Mouse (Mus musculus) megakaryocyte, embryonic 14.5 days (primary cell): ENCODE data around the gene Rpap3. TPM values are rescaled to one million over a fixed set of nuclear protein-coding genes. Genes with fewer than 3 reads are reported as not detected.
"Not testable (repeated sequence)": the region's sequence is repeated elsewhere in the genome, so short reads cannot be mapped to it uniquely, and the experiment has no call there.

ENCODE experiments used
- H3K27me3 ChIP-seq: replicated peaks from 2 replicates; pipeline ENCODE3; 2012; ENCODE audit warnings: inconsistent platforms
- H3K36me3 ChIP-seq: replicated peaks from 2 replicates; pipeline ENCODE3; 2012; ENCODE audit warnings: low read length, inconsistent platforms, mixed read lengths
- H3K4me1 ChIP-seq: 2 replicates; pipeline ENCODE4 v1.6.1; 2012; ENCODE audit warnings: inconsistent platforms
- H3K4me3 ChIP-seq: replicated peaks from 2 replicates; pipeline ENCODE3; 2012; ENCODE audit warnings: moderate library complexity, mild to moderate bottlenecking, inconsistent platforms
- H3K9me3 ChIP-seq: 2 replicates; pipeline ENCODE4 v1.6.1; 2012; ENCODE audit warnings: inconsistent platforms
- FLI1 ChIP-seq: IDR thresholded peaks from 2 replicates; pipeline ENCODE4 v1.6.1; 2012; ENCODE audit warnings: low read length, inconsistent platforms, mixed read lengths
- GATA1 ChIP-seq: IDR thresholded peaks from 3 replicates; pipeline ENCODE4 v1.6.1; 2012; ENCODE audit warnings: mixed read lengths, low read length, inconsistent platforms, borderline replicate concordance
- polyA plus RNA-seq: library from polyadenylated mRNA; stranded (reverse); fragments of >175 nt; gene quantifications from 2 replicates; pipeline ENCODE4 v1.2.3, GENCODE M21; 2012; ENCODE audit warnings: low replicate concordance; ENCODE audit not compliant: insufficient read depth

Gene Rpap3
- polyA plus RNA-seq, 1 experiment: 8.6 TPM

- peaks cover 3% of the 10 kb centered on the region; the same call in 1 of the 2 replicates for H3K9me3 ChIP-seq
- H3K4me1 ChIP-seq: peaks cover 4% of the 10 kb centered on the region
- H3K36me3 ChIP-seq: peaks cover 74% of the 10 kb centered on the region
- no peak for TF ChIP-seq GATA1
- no peak for TF ChIP-seq FLI1
- no peaks in the 10 kb centered on the region for H3K27me3 ChIP-seq
- H3K4me3 ChIP-seq: no peak overlapping the region
These were observed 29.7 kb downstream of the Rpap3 start for GRCm38 (mm10) chr15:97675927-97676326.

GRCm38 (mm10) chr15:97674423-97674822 lies 31.2 kb downstream of the Rpap3 start:
- Histone ChIP-seq H3K4me1 (peaks cover 4% of the 10 kb centered on the region), H3K4me3 (no peak overlapping the region), H3K36me3 (peaks cover 62% of the 10 kb centered on the region), H3K9me3 (peaks cover 3% of the 10 kb centered on the region; the same call in 1 of the 2 replicates), H3K27me3 (peaks cover 2% of the 10 kb centered on the region)
- TF ChIP-seq GATA1 (no peak), FLI1 (no peak)

DNA sequence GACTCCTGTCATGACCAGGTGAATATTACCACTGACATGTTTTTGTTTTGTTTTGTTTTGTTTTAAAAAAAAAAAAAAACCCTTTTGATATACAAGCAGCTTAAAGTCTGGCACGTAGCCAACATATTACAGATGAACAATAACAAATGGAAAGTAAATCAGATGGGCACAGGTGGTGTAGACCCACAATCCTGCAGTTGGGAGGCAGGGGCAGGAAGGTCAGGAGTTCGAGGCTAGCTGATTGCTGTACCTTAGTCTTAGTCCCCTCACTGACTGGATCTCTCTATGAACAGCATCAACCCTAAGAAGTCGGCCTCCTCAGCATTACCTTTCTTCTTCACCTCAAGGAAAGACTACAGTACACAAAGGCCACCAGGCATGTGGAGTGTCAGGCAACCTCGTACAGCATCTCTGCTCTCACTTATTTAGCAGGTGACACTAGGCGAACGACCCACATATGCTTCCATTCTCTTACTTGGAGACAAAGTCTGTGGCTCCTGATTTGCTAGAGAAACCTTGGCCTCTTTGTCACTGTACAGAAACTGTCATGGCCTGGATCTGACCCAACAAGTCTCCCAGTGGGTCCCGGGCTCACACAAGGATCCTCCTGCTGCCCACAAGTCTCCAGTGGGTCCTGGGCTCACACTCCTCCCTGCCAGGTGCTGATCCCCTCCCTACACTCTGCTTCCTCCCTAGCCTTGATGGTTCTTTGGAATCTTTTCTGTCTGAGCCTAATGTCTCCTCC lies 32.2 kb downstream of the Rpap3 start:
- Histone ChIP-seq H3K4me1 (peaks cover 4% of the 10 kb centered on the region), H3K27me3 (peaks cover 2% of the 10 kb centered on the region), H3K36me3 (peaks cover 56% of the 10 kb centered on the region), H3K9me3 (peaks cover 3% of the 10 kb centered on the region; the same call in 1 of the 2 replicates), H3K4me3 (no peak overlapping the region)
- TF ChIP-seq GATA1 (no peak), FLI1 (no peak)

DNA sequence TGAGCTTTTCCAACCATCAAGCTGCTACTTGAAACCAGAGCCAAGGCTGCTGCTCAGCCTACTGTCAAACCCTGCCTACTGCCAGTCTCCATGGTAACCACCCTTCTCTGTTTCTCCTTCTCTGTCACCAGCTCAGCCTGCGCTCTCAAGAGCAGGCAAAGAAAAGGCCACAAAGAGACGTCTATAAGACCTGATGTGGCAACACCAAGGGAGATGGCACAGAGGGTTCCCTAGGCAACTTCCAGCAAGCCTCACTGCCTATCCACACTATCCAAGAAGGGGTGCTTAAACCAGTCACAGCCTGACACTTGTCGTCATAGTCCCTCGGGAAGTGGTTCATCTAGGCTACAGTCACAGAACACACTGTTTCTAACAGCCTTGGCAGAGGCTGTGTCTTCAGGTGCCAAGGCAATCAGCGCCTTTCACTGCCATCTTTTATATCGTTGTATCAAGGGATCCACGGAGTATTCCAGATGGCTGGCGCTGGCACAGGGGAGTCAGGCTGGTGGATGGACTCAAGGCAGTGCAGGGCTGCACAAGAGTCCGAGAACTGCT lies 33.3 kb downstream of the Rpap3 start:
- H3K27me3 ChIP-seq: peaks cover 2% of the 10 kb centered on the region

GRCm38 (mm10) chr15:97670554-97670953 lies 35.1 kb downstream of the Rpap3 start:
- no peak overlapping the region for H3K4me3 ChIP-seq
- peaks cover 3% of the 10 kb centered on the region for H3K27me3 ChIP-seq
- peaks cover 28% of the 10 kb centered on the region for H3K36me3 ChIP-seq
- peaks cover 13% of the 10 kb centered on the region for H3K4me1 ChIP-seq
- TF ChIP-seq FLI1 (no peak), GATA1 (no peak)
- peaks cover 3% of the 10 kb centered on the region; the same call in 1 of the 2 replicates for H3K9me3 ChIP-seq

More for the DNA sequence above, 33.3 kb downstream of the Rpap3 start:
- Histone ChIP-seq H3K9me3 (peaks cover 3% of the 10 kb centered on the region; the same call in 1 of the 2 replicates), H3K4me3 (no peak overlapping the region), H3K4me1 (peaks cover 8% of the 10 kb centered on the region), H3K36me3 (peaks cover 45% of the 10 kb centered on the region)
- no peak for TF ChIP-seq FLI1
- no peak for TF ChIP-seq GATA1

DNA sequence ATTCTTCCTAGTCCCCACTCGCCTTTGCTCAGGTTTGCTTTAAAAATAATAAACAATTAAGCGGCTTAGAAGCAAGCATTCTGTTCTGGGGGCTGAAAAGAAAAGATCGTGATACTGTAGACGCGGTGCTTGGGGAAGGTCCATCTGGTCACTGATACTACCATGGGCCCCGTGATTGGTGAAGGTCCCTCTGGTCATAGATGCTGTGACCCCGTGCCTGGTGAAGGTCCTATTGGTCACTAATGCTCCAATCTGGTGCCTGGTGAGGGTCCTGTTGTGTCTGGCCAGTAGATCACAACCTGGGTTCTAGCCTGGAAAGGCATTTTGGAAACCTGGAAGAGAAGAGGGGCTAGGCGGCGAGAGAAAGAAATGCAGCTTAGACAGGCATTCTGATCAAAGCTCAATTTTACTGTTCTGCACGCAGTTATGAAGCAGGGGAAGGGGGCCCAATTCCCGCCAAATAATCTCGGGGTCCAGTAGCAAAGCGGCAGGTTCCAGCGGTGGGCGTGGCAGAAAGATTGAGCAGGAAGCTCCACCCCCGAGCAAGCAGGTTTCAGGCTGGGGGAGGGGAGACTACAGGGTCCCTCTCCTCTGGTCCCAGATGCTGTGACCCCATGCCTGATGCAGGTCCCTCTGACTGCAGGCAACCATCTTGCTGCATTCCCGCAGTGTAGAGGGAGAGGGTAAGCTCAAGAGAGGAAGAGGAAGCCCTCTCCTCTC lies 37.3 kb downstream of the Rpap3 start:
- H3K4me1 ChIP-seq: peaks cover 31% of the 10 kb centered on the region
- not testable (repeated sequence) for H3K36me3 ChIP-seq, H3K27me3 ChIP-seq, H3K9me3 ChIP-seq, H3K4me3 ChIP-seq

DNA sequence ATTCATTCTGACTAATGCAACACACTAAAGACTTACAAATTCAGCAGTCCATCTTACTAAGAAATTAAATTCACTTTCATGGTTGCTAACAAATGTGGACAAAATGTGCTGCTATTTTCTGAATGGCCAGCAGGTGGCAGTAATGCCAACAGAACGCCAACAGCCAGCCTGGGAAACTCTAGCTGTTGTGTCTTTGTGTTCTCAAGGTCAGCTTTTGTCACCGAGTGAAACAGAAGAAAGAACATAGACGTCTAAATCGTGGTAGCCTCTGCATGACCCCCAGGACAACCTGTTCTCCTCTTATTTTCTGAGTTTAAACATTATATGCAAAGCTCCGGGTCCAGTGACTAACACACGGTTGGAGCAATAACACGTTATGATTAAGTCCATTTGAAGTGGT lies 38.2 kb downstream of the Rpap3 start:
- TF ChIP-seq GATA1: no peak
- no peak for TF ChIP-seq FLI1
- no peak overlapping the region for H3K4me3 ChIP-seq
- peaks cover 33% of the 10 kb centered on the region for H3K4me1 ChIP-seq
- no peaks in the 10 kb centered on the region for H3K9me3 ChIP-seq
- H3K27me3 ChIP-seq: peaks cover 3% of the 10 kb centered on the region
- H3K36me3 ChIP-seq: peaks cover 1% of the 10 kb centered on the region

DNA sequence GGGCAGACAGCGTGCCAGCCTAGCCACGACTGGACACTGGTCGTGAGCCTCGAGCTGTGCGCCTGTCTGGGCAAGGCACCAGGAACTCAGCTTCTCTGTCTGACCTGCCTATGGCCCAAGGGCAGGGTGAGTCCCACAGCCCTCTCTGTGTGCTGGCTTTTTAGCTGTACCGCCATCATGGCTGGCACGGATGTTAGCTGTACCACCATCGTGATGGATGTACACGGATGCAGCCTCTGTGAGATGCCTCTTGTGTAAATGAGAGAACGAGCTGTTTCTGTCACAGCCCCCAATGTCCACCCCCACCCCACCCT lies 39.2 kb downstream of the Rpap3 start:
- TF ChIP-seq FLI1: no peak
- TF ChIP-seq GATA1: no peak
- H3K4me1 ChIP-seq: peaks cover 35% of the 10 kb centered on the region
- H3K4me3 ChIP-seq: no peak overlapping the region
- peaks cover 3% of the 10 kb centered on the region for H3K27me3 ChIP-seq
- H3K9me3 ChIP-seq: no peaks in the 10 kb centered on the region
- H3K36me3 ChIP-seq: no peaks in the 10 kb centered on the region

DNA sequence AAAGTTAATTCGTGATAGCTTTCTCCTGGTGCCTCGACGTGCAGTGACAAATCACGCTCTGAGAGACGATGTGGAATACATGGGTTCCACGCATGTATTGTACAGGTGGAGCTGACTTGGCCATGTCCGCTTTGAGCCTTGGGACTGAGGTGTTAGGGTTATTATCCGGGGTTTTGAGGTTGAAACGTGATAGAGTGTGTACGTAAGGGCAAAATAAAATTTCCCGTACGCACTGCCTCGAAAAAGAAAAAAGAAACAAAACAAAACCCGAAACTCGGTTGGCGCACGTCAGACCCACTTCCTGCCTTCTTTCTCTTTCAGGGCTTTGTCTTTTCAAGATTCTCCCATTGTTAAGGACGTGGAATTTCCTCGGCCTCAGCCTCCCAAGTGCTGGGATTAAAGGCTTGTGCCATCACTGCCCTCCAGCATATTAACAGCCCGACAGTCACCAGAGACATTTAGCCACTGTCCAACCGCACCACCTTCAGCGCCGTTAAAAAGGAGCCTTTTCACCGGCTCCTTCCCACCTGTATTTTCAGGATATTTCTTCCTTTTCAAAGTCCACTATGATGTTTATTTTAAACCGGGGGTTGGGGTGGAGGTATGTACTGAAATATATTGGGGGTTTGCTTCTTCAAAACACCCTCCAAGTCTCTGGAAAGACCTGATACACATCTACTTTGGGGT lies 39.7 kb downstream of the Rpap3 start:
- Histone ChIP-seq H3K4me1 (peaks cover 35% of the 10 kb centered on the region), H3K36me3 (no peaks in the 10 kb centered on the region), H3K27me3 (peaks cover 6% of the 10 kb centered on the region), H3K4me3 (no peak overlapping the region), H3K9me3 (no peaks in the 10 kb centered on the region; the same call in 1 of the 2 replicates)
- TF ChIP-seq GATA1 (no peak), FLI1 (no peak)
